Mouse (Mus musculus) kidney, adult 11 months (tissue): ENCODE data around the gene BC048403.

Source experiments
- DNase-seq: peaks from one replicate; pipeline ENCODE4 v3.0.0; 2022

Gene BC048403

GRCm38 (mm10) chr10:121739548-121740505 lies at the start of gene BC048403:
Gene BC048403 (plus strand): TSS chr10:121739937.
- DNase-seq: peak; percentile 80

DNA sequence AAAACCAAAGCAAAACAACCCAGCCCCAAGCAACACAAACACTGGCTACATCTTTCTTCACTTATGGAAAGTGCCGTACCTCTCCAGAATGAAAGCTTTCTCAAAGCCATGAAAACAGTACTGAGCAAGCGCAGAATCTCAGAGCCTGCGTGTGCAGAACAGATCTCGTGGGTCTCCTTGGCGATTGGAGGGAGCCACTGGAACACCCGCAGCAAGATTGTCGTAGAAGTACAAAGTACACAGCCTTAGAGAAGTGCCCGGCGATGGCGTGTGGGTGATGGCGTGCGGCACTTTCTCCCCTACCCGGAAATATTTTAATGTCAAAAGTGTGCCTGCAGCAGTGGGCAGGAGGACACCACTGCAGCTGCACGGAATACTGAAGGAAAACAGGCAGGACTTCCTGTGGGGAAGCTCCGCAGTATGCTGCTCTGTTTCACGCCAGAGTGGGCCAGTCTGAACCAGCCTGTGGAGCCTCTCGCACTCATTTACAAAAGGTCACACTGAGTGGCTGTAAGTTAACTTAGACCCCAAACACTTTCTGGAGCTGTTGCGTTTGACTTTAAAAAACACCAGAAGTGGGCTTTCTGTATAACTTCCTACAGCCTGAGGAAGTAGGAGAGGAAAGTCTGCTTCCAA lies 46.7 kb upstream of the BC048403 start:
- peak; percentile 9 for DNase-seq

- DNase-seq: no peak
These were observed 45.2 kb upstream of the BC048403 start for GRCm38 (mm10) chr10:121694567-121694966.

- DNase-seq: no peak
These were observed 38.2 kb upstream of the BC048403 start for GRCm38 (mm10) chr10:121701296-121702248.

- DNase-seq: no peak
These were observed 36.1 kb upstream of the BC048403 start for GRCm38 (mm10) chr10:121703619-121704018.

DNA sequence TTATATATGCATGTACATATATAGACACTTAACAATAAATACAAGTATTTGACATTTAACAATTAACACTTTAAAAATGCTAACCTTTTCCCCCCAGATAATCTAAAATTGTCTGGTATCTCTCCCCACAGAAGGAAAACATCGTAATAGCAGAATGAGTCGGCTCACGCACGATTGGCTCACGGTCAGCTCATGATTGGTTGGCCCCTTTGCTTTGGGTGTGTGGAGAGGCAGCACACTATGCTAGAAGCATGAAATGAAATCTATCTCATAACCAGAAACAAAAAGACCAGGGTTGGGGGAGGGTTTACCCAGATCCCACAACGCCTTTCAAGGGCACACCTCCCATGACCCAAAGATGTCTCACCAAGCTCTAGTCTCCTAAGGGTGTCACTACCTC lies 34.9 kb upstream of the BC048403 start:
- DNase-seq: no peak

DNA sequence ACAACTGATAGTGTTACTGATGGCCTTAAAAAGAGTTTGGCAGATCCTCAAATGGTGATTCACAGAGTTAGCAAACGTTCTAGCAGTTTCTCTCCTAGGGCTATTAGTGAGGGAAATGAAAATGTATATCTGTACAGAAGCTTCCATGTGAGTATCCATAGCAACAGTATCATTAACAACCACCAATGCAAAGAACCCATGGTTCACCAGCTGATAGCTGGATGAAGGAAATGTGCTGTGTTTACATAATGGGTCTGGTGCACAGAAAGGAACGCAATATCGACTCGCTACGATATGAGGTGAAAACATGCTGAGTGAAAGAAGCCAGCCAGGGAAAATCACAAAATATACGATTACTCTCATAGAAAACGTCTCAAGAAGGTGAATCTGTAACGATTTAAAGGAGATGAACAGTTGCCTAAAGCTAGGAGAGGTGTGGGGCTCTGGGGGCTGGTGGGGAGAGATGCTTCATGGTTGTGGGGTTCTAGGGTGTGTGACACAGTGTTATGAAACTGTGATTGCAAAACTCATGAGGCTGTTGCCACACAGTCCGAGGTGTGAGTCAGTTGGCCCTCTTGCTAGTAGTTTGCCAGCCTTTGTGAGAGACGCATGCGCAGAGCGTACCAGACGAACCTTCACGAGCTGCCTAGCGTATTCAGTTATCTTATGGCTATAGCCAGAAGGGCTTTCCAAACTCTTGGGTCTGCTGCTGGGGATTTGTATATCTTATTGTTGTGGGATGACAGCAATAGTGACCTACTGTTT lies 34.2 kb upstream of the BC048403 start:
- DNase-seq: no peak

- no peak for DNase-seq
These were observed 22.9 kb upstream of the BC048403 start for GRCm38 (mm10) chr10:121716862-121717261.

GRCm38 (mm10) chr10:121718896-121719585 lies 20.7 kb upstream of the BC048403 start:
- no peak for DNase-seq

GRCm38 (mm10) chr10:121720701-121721100 lies 19.0 kb upstream of the BC048403 start:
- no peak for DNase-seq

GRCm38 (mm10) chr10:121726505-121726904 lies 13.2 kb upstream of the BC048403 start:
- no peak for DNase-seq

GRCm38 (mm10) chr10:121727151-121727550 lies 12.6 kb upstream of the BC048403 start:
- DNase-seq: no peak

- no peak for DNase-seq
These were observed 11.5 kb upstream of the BC048403 start for GRCm38 (mm10) chr10:121728226-121728625.

- no peak for DNase-seq
These were observed 8.6 kb upstream of the BC048403 start for GRCm38 (mm10) chr10:121731048-121731725.

DNA sequence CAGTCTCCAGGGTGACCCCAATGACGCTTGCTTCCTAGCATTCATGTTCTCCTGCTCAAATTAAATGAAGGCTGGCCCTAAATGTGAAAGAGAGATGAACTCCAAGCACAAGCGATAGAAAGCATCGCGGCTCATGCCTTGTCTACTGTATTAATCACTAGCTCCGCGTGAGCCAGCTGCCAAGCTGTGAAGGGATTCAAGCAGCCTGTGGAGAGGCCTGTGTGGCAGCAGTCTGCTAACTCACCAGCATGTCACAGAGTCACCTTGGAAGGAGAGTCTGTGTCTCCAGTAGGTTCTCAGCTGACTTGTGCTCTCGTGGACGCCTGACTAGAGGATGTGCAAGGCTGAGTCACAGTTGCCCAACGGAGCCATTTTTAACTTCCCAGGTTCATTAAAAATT lies 7.2 kb upstream of the BC048403 start:
- DNase-seq: no peak

- no peak for DNase-seq
These were observed 2.5 kb upstream of the BC048403 start for GRCm38 (mm10) chr10:121737256-121737655.

- no peak for DNase-seq
These were observed 2.6 kb downstream of the BC048403 start for GRCm38 (mm10) chr10:121742336-121742735.

DNA sequence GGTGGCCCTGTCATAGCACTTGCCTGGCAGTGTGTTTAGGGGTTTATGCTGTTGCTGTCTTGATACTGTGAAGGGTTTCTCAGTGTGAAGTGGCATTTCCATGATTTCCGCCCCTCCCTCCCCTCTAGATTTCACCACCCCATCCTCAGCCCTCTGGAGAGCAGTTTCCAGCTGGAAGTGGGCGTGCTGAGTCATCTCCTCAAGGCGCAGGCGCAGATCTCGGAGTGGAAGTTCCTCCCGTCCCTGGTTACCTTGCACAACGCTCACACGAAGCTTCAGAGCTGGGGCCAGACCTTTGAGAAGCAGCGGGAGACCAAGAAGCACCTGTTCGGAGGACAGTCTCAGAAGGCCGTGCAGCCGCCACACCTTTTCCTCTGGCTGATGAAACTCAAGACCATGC lies 10.4 kb downstream of the BC048403 start:
- no peak for DNase-seq

- DNase-seq: no peak
These were observed 14.5 kb downstream of the BC048403 start for GRCm38 (mm10) chr10:121754237-121754636.

DNA sequence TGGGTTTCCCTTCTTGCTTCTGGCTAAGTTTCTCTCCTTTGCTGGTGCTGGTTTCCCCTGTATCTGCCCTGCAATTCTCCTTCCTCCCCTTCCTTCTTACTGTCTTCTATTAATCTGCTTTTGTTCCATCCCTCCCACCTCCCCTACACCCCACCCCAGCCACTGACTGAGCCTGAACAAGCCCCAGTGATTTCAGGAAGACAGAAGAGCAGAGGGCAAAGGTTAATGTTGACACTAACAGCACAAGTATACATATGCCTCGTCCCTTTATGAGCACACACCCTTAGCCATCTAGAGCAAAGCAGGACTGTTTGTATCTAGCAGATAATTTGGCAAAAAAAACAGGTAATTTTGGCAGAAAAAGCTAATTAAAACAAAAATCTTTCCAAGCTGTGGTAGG lies 16.1 kb downstream of the BC048403 start:
- DNase-seq: no peak

DNA sequence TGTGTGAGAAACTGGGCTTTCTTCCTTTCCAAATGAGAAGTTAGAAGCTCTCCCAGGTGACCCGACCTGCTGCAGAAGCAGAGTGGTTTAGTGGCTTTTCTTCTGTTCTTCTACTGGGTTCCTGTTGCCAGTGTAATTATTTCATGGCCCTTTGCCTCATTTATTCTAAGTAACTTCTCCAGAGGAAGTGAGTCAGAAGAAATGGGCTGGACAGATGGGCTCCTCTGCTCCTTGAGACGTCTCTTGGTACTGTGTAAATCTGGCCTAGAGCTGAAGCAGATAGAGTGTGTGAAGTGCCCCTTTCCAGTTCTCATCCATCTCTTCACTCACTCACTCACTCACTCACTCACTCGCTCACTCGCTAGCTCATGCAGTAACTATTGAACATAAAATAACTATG lies 16.9 kb downstream of the BC048403 start:
- DNase-seq: no peak
